Comparison of ENCODE assay signal across 14 mouse cellular contexts in genomic region chr11:61027160-61027559, GRCm38 (mm10). TPM values are rescaled to one million over a fixed set of nuclear protein-coding genes. Genes with fewer than 3 reads are reported as not detected.
A peak's percentile ranks its signal among the peaks of the same experiment; 100 is the strongest.
DNase-seq lines count a peak whose midpoint lies in the region; TF ChIP-seq lines count a peak whose summit lies in the region.
"Had no signal": no experiment of that assay in that cellular context is flagged by ENCODE, and none has a peak within 500 bp of the region (broad histone marks: within the 10 kb centered on the region; RNA-seq: fewer than 3 reads in every experiment).

No protein-coding gene starts in this region.

- H3K4me3 ChIP-seq in gastrocnemius, adult 2 months = no peak overlapping the region
- no peak overlapping the region for H3K4me3 ChIP-seq in layer of hippocampus, adult 2 months
- H3K4me3 ChIP-seq: liver, embryonic 13.5 days; lung, embryonic 15.5 days had no signal

- intact Hi-C loops in gastrocnemius, adult 2 months (cut with DNase I) = no loop called here

- DNase-seq in gastrocnemius, adult 2 months = peak; percentile 15
- no peak for DNase-seq in gastrocnemius, postnatal 25 days
- no peak for DNase-seq in layer of hippocampus, adult 2 months (ENCODE audit: low spot score in 2 of 2)
- DNase-seq in layer of hippocampus, adult 9-10 months (ENCODE audit: low spot score) = no peak
- peak; percentile 79 for DNase-seq in ZHBTc4 (ENCODE audit: low read depth, low spot score)
- DNase-seq in cerebellum, adult 9-11 months = peak; percentile 73
- no peak for DNase-seq in retina, postnatal 1 day
- DNase-seq in urinary bladder, postnatal 36 days (ENCODE audit: low spot score in 2 of 2) = no peak
- DNase-seq: adrenal gland, postnatal 25 days; gastrocnemius, postnatal 14 days; liver, embryonic 13.5 days; thymus, postnatal 14 days had no signal

- peak overlapping the region; percentile 16; the same call in 1 of the 2 replicates for H3K27ac ChIP-seq in gastrocnemius, adult 2 months
- H3K27ac ChIP-seq in layer of hippocampus, adult 2 months = no peak overlapping the region
- H3K27ac ChIP-seq: liver, embryonic 13.5 days; lung, embryonic 15.5 days had no signal

- TF ChIP-seq CTCF in gastrocnemius, adult 2 months (IDR thresholded peaks at IDR 0.05) = no peak
- peak; percentile 21; the same call in 1 of the 2 replicates for TF ChIP-seq CTCF in layer of hippocampus, adult 2 months (conservative IDR thresholded peaks at IDR 0.05)

RNA-seq across cellular contexts. Expression of gene Kcnj12, which starts 4.8 kb away (rescaled TPM):
- total RNA-seq in gastrocnemius, adult 2 months (2021) = 10 to 100 TPM; 50.4 to 65.8 TPM
- total RNA-seq in gastrocnemius, postnatal 25 days (2021) = 10 to 100 TPM; 44.5 to 45.1 TPM
- total RNA-seq in layer of hippocampus, adult 2 months (2021) = 1 to 10 TPM; 5.2 to 7.4 TPM
- total RNA-seq: megakaryocyte progenitor cell, adult 5-6 weeks had no signal

Comparison
In these comparisons a context has a peak if more than half of its experiments do, and no peak if none do; other contexts are left out.
1. DNase-seq: peak in gastrocnemius, adult 2 months (single experiment), ZHBTc4 (single experiment) and cerebellum, adult 9-11 months (single experiment); none in gastrocnemius, postnatal 25 days (single experiment), layer of hippocampus, adult 2 months (0 of 2), layer of hippocampus, adult 9-10 months (single experiment), retina, postnatal 1 day (single experiment) and urinary bladder, postnatal 36 days (0 of 2).
2. RNA of gene Kcnj12, which starts 4.8 kb away (total RNA-seq): 50.4 to 65.8 TPM in gastrocnemius, adult 2 months and 44.5 to 45.1 TPM in gastrocnemius, postnatal 25 days; 5.2 to 7.4 TPM in layer of hippocampus, adult 2 months; every median in the first group is over 4 times any median in the second.